Mouse (Mus musculus): ENCODE measurements around the gene Gbx1. TPM values are rescaled to one million over a fixed set of nuclear protein-coding genes. Genes with fewer than 3 reads are reported as not detected.

Gene Gbx1
- total RNA-seq, 2 experiments from 2014 or later: not detected

DNA sequence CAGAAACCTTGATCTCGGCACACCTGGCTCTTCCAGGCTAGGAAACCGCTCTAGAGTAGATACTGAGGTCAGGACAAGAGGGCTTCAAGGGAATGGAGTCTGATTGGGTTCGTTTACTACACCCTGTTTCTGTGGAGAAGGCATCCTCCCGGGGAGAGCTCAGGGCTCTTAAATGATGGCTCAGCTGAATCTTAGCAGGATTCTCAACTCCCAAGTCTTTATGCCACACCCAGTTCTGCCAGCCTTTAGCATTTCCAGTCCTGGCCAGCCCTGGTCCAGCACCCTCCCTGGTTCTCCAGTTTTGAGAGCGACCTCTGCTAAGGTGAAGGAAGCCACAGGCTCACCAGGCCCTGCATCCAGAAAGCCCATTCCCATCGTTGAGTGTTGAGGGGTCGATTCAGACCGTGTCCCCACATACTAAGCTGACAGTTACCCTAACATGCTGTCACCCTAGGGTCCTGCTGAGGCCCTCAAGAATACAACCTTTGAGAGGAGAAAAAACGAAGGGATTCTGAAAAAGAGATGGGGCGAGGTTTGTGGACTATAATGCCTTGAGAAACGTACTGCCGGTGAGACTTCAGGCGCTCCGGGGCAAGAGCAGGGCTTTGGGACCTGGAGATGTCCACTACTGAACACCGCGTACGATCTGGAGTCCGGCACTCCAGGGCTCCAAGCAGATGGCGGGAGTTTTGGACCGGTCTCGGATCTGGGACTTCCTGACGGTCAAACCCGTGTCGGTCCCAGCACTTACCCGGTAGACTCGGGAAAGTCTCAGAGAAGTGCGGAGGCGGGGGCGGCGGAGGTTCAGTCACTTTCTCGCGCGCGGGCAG is 1.4 kb downstream of the Gbx1 start:
- no peak for DNase-seq

DNA sequence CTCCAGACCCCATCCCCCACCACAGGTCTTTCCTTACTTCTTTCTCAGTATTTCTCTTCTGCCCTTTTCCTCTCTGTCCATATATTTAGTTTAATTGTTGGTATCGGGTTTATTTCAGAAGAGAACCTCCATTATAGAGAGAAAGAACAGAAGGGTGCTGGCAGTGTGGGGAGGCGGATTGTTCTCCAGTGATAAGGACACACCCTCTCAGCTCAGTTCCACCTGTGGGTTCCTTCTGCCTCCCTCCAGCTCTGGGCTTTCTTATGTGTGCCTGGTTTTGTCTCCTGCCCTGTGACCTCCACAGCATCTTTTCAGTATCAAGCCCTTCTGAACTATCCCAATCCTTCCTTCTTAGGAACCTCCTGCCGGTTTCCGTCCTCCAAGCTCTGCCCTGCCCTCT is 2.5 kb downstream of the Gbx1 start:
- DNase-seq: no peak

DNA sequence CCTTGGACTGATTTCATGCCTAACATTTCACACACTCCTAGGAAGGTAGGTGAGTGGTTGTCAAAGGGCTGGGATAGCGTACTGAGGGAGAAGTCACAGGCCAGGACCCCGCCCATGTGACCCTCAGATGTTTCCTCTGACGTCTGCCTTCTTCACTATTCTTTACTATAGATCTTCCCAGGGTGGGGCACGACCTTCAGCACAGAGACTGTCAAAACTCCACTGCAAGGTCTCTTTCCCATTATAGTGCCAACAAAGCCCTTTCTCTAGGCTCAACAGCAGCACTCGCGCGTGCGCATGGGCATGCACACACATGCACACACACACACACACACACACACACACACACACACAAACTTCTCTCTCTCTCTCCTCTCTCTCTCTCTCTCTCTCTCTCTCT is 3.2 kb downstream of the Gbx1 start:
- no peak for DNase-seq

DNA sequence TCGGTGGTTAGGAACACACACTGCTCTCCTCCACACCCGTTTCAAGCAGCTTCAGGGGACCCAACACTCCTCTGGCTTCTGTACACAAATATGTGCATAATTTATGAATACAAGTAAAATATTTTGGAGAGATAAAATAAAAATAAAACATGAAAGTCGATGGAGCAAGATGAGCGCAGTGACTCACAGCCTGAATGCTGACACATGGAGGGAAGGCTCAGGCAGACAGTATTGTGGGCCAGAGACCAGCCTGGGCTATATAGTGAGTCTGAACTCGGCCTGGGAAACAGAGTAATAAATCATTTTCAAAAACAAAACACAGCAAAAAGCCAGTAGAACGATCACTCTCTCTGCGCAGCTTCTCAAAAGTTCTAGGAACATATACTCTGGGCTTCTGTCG is 5.6 kb downstream of the Gbx1 start:
- DNase-seq: no peak

DNA sequence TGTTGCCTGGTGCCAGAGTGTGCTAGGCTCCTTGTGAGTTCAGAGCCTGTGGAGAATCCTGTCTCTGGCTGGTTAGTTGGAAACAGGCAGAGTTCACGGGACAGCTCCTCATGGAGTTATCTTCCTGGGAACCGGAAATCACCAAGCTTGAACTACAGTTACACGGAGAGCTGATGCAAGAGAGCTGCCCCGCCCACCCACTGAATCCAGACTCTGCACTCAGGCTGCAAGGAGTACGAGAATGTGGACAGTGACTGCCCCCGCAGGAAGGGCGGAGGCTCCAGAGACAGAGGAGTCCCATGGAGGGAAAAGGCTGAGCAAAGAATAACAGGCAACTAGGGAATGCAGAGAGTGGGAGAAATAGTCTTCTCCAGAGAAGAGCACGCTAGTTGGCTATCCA is 14.7 kb downstream of the Gbx1 start:
- DNase-seq: peak; percentile 46

DNA sequence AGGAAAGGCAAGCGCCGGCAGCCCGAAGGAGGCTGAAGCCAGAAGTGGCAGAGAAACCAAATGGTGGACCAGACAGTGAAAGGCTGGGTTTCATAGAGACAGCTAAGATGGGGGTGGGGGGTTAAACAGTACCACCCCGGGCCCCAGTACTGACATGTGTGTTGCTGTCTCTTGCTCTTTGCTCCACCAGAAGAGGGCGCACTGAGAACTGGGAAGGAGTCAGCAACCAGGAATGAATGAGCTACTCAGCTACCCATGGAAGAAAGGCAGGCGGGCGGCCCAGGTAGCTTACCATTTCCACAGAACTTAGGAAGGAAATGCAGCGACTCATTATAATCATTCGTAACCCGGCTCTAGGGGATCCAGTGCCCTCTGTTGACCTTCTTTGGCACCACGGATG is 16.4 kb downstream of the Gbx1 start:
- no peak for DNase-seq

DNA sequence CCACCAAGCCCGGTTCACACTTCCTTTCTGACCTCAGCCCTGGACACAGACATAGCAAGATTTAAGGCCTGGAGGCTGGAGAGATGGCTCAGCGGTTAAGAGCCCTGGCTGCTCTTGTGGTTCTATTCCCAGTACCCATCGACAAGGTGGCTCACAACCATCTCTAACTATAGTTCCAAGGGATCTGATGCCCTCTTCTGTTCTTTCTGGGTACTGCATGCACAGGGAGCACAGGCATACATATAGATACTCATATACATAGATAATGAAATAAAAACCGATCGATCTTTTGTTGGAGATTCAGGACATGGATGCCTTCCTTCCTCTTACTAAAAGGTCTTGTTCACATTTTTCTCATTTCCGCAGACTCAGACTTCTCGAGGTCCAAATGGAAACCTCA is 18.6 kb downstream of the Gbx1 start:
- DNase-seq: no peak

DNA sequence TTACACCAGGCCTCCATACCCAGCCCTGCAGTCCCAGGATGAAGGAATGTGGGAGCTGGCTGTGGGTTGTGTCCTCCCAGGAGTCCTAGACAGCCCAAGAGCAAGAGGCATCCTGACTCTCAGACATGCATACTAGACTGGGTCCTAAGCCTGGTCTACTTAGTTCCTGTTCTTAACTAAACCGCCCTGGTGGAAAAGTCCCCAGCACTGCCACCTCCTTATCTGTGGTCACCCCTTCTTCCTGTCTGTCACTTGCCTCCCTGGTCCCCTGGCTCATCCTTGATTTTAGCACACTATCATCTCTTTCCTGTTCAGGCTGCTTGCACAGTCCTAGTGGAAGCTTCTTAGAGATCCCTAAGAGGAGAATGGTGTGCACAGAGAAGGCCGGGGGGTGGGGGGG is 21.5 kb downstream of the Gbx1 start:
- DNase-seq: no peak

DNA sequence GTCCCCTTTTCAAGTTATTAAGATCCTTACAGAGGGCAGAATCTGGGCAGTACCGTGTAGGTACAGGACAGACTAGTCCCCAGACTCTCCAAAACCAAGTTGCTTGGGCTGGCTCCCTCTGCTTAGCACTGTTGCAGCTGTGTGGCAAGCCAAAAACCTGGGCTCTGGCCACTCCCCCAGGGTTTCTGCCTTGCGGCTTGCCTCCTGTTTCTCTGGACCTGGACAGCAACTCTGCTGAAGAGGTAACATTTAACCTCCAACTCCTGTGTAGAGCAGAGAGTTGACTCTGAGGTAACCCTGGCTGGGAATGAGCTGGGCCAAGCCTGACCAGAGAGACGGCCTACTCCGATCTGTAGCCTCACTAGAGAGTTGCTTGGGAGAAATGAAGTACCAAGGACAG is 24.2 kb downstream of the Gbx1 start:
- DNase-seq: no peak

DNA sequence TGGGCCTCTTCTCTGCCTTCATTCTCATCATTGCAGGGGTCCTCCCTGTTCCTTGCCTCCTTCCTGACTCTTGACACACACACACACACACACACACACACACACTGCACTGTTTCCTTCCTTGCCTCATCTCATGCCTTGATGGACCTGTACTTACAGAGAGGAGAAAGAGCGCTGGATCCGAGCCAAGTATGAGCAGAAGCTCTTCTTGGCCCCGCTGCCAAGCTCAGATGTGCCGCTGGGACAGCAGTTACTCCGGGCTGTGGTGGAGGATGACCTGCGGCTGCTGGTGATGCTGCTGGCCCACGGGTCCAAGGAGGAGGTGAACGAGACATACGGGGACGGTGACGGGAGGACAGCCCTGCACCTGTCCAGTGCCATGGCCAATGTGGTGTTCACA is 26.2 kb downstream of the Gbx1 start:
- DNase-seq: peak; percentile 8

DNA sequence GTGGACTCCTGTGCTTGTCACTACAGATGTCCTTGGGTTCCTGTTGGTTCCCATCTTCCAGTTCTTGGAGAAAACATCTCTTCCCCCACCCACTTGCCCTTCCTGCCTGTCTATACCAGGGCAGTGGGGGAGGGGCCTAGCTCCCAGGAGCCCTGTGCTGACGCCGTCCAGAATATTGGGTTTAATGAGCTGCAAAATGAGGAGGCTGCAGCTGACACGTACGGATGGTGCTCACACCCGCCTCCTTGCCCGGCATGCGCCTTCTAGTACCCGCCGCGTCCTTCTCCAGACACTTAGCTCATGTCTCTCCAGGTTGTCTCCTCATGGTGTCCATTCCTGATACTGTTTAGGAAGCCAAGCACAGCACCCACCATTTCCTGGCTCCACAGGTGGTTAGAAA is 27.9 kb downstream of the Gbx1 start:
- DNase-seq: peak; percentile 3

DNA sequence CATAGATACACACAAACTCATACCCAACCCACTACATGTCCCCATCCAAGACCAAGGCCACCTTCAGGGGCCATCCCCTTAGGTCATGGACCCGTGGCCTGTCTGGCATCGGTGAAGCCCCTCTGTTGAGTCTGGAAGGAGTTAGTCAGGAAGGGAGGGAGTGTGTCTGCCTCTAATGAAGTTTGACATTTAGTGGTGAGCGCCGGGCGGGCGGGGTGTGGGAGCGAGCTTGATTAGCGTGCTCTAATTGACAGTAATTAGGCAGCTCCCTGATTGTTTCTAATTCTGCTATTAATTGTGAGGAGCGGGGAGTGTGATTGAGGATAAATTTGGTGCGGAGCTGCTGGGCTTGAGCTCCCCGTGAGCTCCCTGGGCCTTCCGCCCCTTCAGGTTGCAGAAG is 29.5 kb downstream of the Gbx1 start:
- DNase-seq: peak; percentile 3

DNA sequence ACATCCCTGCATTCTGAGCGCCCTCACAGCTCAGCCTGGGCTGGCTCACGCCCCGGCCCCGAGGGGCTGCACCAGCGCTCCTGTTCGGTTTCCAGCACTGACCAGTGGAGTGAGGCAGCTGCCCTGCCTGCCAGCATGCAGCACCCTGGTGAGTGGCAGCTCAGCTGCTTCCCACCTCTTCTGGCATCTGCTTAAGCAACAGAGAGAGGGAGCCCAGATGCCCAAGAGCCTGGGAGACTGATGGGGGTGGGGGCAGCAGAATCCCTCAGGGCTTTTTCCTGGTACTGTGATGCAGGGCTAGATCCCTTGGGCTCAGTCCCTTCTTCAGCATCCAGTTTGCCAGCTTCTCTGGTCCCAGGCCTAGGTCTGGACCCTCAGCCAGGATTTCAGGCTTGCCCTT is 30.2 kb downstream of the Gbx1 start:
- no peak for DNase-seq

DNA sequence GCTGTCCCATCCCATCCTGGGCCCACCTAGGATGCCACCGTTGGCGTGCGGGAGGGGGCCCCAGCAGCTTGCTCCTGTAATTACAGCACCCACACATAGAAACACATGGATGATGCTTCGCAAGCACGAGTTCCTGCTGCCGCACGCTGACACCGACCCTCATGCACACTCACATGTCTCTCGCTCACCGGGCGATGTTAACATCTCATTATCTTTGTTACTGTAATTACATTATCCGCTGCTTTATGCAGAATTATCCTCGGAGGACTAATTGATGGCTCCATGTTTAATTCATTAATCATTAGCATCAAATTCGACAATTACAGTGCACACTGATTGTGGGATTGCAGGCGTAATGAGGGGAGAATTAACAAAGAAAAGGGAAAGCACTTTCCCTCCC is 32.0 kb downstream of the Gbx1 start:
- DNase-seq: no peak

DNA sequence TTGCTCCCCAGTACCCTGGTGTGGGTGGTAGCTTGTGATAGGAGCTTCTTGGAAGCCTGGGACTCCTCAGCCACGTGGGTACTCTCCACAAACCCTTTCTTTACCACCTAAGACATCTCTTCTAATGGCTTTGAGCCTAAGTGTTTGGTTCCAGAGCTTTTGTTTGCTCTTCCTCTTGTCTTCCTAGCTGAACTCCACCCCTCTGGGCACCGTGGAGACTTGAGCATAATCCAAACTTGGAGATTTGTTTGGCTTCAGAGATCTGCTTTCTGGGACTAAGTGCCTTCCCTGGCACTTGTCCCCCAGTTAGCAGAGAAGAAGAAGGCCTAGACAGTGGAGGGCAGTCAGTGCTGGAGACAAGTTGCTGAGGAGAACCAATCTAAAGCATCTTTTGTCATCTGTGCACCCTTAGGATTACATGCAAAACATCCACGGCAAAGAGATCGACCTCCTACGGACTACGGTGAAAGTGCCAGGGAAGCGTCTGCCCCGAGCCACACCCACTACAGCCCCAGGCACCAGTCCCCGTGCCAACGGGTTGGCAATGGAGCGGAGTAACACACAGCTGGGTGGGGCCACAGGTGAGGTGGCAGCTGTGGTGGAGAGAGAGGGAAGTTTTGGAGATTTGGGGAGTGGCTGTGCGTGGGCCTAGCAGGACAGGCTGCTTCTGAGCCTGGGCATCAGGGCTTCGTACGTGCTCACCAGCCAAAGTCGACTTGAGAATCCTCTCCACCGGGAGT is 34.3 kb downstream of the Gbx1 start:
- no peak for DNase-seq

DNA sequence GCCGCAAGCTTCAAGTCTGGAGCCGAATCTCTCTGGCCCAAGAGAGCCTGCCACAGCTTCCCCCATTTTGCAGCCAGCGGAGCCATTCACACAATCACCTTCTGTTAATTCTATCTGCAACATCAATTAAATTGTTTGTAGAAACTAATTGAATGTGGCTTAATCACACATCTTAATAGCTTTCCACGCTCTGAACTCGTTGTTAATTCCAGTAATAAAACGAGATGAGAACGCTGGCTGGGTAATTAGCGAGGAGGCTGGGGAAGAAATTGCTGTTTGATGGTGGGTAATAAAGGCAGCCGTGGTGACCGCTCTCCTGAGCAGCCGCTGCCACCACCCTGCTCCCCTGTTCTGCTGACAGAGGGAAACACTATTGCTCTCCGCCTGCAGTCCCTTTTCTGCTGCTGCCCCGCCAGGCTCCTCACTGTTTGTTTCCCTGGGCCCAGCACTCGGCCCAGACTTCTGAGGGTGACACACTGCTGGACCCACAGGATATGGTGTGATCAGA is 36.5 kb downstream of the Gbx1 start:
- DNase-seq: no peak

DNA sequence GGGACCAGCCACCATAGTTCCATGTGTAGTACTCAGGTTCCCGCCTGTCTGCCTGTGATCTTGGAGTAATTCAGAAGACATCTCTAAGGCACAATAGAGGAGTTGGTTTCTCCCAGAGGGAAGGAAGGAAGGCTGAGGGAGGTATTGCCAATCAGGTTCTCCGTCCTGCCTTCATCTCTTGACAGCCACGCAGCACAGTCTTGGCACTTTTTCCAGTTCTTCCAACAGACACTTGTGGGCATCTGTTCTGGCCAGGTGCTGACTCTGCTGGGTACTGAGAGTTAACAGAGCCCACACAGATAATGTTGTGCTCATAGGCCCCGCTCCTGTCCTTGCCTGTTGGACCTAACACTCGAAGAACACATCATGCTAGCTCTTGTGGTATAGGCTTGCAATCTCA is 40.3 kb downstream of the Gbx1 start:
- no peak for DNase-seq

DNA sequence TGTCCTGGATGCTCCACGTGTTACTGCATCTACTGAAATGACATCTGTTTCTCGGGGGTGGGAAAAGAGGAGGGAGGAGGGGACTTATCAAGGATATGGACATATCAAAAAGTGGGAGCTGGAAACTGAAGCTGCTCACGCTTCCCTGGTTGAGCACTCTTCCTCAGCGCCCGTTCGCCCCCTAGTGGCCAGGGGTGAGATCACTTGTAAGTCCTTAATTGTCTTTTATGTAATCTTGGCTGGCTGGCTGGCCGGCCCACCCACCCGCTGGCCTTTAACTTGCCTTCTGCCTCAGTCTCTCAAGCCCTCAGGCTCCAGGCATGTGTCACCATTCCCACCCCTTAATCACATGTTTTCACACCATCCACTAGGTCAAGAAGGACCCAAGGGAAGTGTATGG is 40.9 kb downstream of the Gbx1 start:
- DNase-seq: peak; percentile 76

DNA sequence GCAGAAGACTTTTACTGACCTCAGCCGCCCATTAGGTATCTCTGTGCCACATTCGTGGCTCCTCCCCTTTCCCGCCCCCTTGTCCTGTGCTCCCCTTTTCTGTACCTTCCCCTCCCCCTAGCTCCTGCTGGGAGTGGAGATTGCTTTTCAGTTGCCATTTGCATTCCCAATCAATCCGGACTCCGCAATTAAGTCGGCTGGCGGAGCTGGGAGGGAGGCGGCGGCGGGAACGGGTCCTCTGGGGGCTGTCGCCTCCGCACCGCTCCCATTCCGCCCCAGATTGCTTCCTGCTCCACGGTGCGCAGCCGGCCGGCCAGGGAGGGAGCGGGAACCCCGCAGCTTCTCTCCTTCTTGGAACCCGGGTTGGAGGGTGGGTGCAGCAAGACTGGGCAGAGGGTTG is 42.0 kb downstream of the Gbx1 start:
- no peak for DNase-seq

DNA sequence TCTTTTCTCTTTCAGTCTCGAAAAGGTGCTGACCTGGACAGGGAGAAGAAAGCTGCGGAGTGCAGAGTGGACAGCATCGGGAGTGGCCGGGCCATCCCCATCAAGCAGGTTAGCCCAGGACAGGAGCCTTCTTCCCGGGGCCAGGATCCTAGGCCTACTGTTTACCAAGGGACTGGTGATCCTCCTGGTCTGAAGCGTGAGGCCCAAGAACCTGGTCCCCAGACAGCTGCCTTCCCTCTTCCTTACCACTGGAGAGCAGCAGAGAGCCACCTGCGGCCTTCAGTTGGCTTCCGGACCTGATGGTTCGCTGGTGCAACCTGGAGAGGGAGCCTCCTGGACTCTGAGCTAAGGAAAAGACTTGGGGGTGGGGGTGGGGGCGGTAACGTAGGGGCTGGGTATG is 43.7 kb downstream of the Gbx1 start:
- no peak for DNase-seq

DNA sequence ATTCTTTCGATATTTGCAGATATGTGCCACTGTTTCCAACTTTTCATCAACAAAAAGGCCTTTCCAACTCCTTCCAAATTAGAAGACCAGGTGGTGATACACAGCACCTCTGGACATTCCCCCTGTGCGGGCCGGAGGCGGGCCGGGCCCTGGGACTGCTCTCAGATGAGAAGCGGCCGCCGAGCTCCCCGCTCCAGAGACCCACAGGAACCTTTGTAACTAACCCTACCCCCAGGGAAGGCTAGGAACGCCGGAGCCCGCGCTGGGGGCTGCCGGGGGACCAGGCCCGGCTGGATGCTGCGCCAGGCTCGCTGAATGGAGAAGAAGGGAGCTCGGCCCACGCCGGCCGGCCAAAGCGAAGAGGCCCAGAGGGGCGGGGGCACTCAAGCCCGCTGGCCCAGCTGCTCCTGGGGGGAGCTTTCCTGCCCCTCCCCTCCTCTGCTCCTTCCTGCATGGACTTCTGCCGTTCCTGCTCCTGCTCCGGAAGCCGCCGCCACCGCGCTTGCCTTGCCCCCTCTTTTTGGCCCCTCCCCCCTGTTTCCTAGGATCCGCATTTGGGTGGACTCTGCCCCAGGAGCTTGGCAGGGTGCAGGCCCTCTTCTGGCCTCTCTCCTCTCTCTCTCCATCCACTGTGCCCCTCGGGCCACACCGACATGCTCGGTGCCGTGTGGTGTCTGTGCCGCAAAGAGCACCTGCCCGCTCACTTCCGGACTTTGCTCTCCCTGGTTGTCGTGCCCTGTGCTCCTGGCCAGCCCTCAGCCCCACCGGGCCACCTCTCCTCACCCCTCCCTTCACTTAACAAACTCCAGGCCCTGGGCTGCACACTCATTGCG is 44.5 kb downstream of the Gbx1 start:
- no peak for DNase-seq

DNA sequence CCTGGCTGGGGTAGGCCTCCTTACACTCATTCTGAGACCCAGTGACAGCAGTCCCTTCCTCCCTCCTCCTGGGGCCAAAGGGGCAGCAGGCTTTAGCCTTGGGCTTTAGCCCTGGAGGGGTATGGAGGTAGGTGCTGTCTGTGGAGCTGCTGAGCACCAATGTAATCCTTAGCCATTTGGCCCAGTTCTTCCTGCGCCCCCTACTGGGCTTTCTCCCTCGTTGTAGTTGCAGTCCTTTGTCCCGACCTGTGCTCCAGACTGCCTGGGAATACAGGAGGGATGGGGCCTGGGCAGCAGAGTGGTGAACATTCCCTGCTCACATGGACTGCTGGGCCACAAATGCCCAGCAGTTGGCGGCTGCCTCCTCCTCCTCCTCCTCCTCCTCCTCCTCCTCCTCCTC is 45.4 kb downstream of the Gbx1 start:
- no peak for DNase-seq

DNA sequence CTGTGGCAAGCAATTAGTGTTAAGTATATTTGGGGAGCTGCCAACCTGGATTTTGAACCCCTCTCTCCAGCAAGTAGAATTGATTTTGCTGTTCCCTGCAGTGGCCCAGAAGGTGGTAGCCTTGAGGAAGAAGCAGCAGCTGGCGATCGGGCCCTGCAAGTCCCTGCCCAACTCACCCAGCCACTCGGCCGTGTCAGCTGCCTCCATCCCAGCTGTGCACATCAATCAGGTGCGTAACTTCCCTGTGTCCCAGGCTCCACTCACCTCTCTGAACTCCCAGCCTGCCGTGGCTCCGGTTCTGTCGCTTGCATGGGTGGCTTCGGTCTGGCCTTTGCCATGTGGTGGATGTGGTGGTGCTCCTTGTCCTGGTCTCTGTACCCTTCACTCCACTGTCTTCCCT is 49.1 kb downstream of the Gbx1 start:
- no peak for DNase-seq
